Mouse (Mus musculus): ENCODE results near the gene Tvp23b.

The Tvp23b gene

GRCm38 (mm10) chr11:62891763-62892162 lies 12.5 kb downstream of the Tvp23b start:
- DNase-seq (ENCODE audit: low spot score in 2 of 2) = no peak

- peak in 1 of 2 experiments; percentile 41 for DNase-seq (ENCODE audit: low spot score in 2 of 2)
Measured at GRCm38 (mm10) chr11:62901699-62902323, 22.6 kb downstream of the Tvp23b start.

GRCm38 (mm10) chr11:62903871-62904495 lies 24.7 kb downstream of the Tvp23b start:
- DNase-seq (ENCODE audit: low spot score in 2 of 2) = no peak

- peak in 1 of 2 experiments; percentile 27 for DNase-seq (ENCODE audit: low spot score in 2 of 2)
Measured at GRCm38 (mm10) chr11:62909720-62910306, 30.6 kb downstream of the Tvp23b start.

- no peak for DNase-seq (ENCODE audit: low spot score in 2 of 2)
Measured at GRCm38 (mm10) chr11:62911362-62911761, 32.1 kb downstream of the Tvp23b start.

GRCm38 (mm10) chr11:62913141-62913540 lies 33.9 kb downstream of the Tvp23b start:
- DNase-seq (ENCODE audit: low spot score in 2 of 2) = no peak

- DNase-seq (ENCODE audit: low spot score in 2 of 2) = peak in 1 of 2 experiments; percentile 41
Measured at GRCm38 (mm10) chr11:62914532-62914931, 35.3 kb downstream of the Tvp23b start.

- no peak for DNase-seq (ENCODE audit: low spot score in 2 of 2)
Measured at GRCm38 (mm10) chr11:62915486-62915885, 36.2 kb downstream of the Tvp23b start.

GRCm38 (mm10) chr11:62916765-62917164 lies 37.5 kb downstream of the Tvp23b start:
- DNase-seq (ENCODE audit: low spot score in 2 of 2) = no peak

- no peak for DNase-seq (ENCODE audit: low spot score in 2 of 2)
Measured at GRCm38 (mm10) chr11:62919946-62920742, 40.9 kb downstream of the Tvp23b start.

- no peak for DNase-seq (ENCODE audit: low spot score in 2 of 2)
Measured at GRCm38 (mm10) chr11:62920743-62921050, 41.4 kb downstream of the Tvp23b start.

GRCm38 (mm10) chr11:62921052-62921977 lies 42.1 kb downstream of the Tvp23b start:
- peak; percentile 36 to 71 for DNase-seq (ENCODE audit: low spot score in 2 of 2)

GRCm38 (mm10) chr11:62924091-62924761 lies 45.0 kb downstream of the Tvp23b start:
- no peak for DNase-seq (ENCODE audit: low spot score in 2 of 2)

GRCm38 (mm10) chr11:62929799-62930198 lies 50.5 kb downstream of the Tvp23b start:
- no peak for DNase-seq (ENCODE audit: low spot score in 2 of 2)

- no peak for DNase-seq (ENCODE audit: low spot score in 2 of 2)
Measured at GRCm38 (mm10) chr11:62930574-62930973, 51.3 kb downstream of the Tvp23b start.

GRCm38 (mm10) chr11:62931141-62931540 lies 51.9 kb downstream of the Tvp23b start:
- DNase-seq (ENCODE audit: low spot score in 2 of 2) = no peak

- DNase-seq (ENCODE audit: low spot score in 2 of 2) = no peak
Measured at GRCm38 (mm10) chr11:62933099-62933498, 53.8 kb downstream of the Tvp23b start.

- no peak for DNase-seq (ENCODE audit: low spot score in 2 of 2)
Measured at GRCm38 (mm10) chr11:62934795-62935514, 55.7 kb downstream of the Tvp23b start.

- no peak for DNase-seq (ENCODE audit: low spot score in 2 of 2)
Measured at GRCm38 (mm10) chr11:62937986-62938385, 58.7 kb downstream of the Tvp23b start.

GRCm38 (mm10) chr11:62938921-62939320 lies 59.7 kb downstream of the Tvp23b start:
- DNase-seq (ENCODE audit: low spot score in 2 of 2) = no peak
